Mouse (Mus musculus) limb, embryonic 14.5 days (tissue): ENCODE measurements at regions not wholly inside any gene's neighbourhood (a gene's known extent, or its start where the extent isn't known, plus 50 kb on each side); places are given as distances from the start of the nearest gene placed in this dataset.

ENCODE experiments used
- ATAC-seq: fragments of 200-750 bp; cut with Nextera tagmentation; 2 replicates; pipeline ENCODE4 v1.8.0; 2017; ENCODE audit warnings: low read depth, moderate number of reproducible peaks, moderate TSS enrichment; ENCODE audit not compliant: low FRiP score
- DNase-seq: peaks from one replicate; pipeline ENCODE4 v3.0.0-alpha.2; 2015; ENCODE audit warnings: low spot score
- H3K27ac ChIP-seq: fragments of 300-500 bp; sonication (generic); replicated peaks from 2 replicates; pipeline ENCODE4 v1.5.1; 2014; ENCODE audit warnings: low read depth, mild to moderate bottlenecking, low read length, moderate library complexity, mixed read lengths
- H3K27me3 ChIP-seq: fragments of 300-500 bp; sonication (generic); 2 replicates; pipeline ENCODE4 v1.6.1; 2014; ENCODE audit warnings: low read length, mixed read lengths; ENCODE audit not compliant: control insufficient read depth, insufficient read depth
- H3K36me3 ChIP-seq: fragments of 300-500 bp; sonication (generic); 2 replicates; pipeline ENCODE4 v1.6.1; 2014; ENCODE audit warnings: mild to moderate bottlenecking, low read length, moderate library complexity, mixed read lengths; ENCODE audit not compliant: control insufficient read depth, insufficient read depth
- H3K4me1 ChIP-seq: fragments of 300-500 bp; sonication (generic); 2 replicates; pipeline ENCODE4 v1.6.1; 2014; ENCODE audit warnings: antibody characterized with exemption, low read length, mixed read lengths; ENCODE audit not compliant: control insufficient read depth, insufficient read depth
- H3K4me2 ChIP-seq: fragments of 300-500 bp; sonication (generic); replicated peaks from 2 replicates; pipeline ENCODE4 v1.6.1; 2014; ENCODE audit warnings: low read depth, mild to moderate bottlenecking, low read length, moderate library complexity; ENCODE audit not compliant: severe bottlenecking
- H3K4me3 ChIP-seq: fragments of 300-500 bp; sonication (generic); replicated peaks from 2 replicates; pipeline ENCODE4 v1.5.1; 2014; ENCODE audit warnings: low read length
- H3K9ac ChIP-seq: fragments of 300-500 bp; sonication (generic); 2 replicates; pipeline ENCODE4 v1.6.1; 2014; ENCODE audit warnings: mild to moderate bottlenecking, low read depth, low read length, moderate library complexity; ENCODE audit not compliant: severe bottlenecking
- H3K9me3 ChIP-seq: fragments of 300-500 bp; sonication (generic); 2 replicates; pipeline ENCODE4 v1.6.1; 2016; ENCODE audit warnings: low read length; ENCODE audit not compliant: control insufficient read depth
- POLR2A ChIP-seq: fragments of 200-500 bp; IDR thresholded peaks from 2 replicates; pipeline ENCODE4 v1.8.0; 2012; ENCODE audit warnings: inconsistent platforms, mild to moderate bottlenecking, moderate library complexity, borderline replicate concordance; ENCODE audit not compliant: insufficient read depth, insufficient read length; ENCODE audit errors: extremely low read depth
- WGBS: fragments of 180-500 bp; shearing (Covaris S2); extraction: QIAGEN DNeasy Blood & Tissue Kit; methylation state at CpG from one replicate; pipeline ENCODE4 v1.1.7; 2014; 5-methylcytosine and 5-hydroxymethylcytosine counted together

GRCm38 (mm10) chr4:78565356-78565755 lies 353.6 kb upstream of the Ptprd start:
- no peak for TF ChIP-seq POLR2A
- H3K27ac ChIP-seq: no peak overlapping the region
- H3K4me1 ChIP-seq: no peaks in the 10 kb centered on the region
- no peak overlapping the region for H3K9ac ChIP-seq
- no peak overlapping the region for H3K4me3 ChIP-seq
- ATAC-seq (no peak), DNase-seq (no peak)
- H3K9me3 ChIP-seq: no peaks in the 10 kb centered on the region
- H3K27me3 ChIP-seq: no peaks in the 10 kb centered on the region
- no peaks in the 10 kb centered on the region for H3K36me3 ChIP-seq
- H3K4me2 ChIP-seq: no peak overlapping the region
- 83% methylated on average over 2 of the region's 2 CpGs for WGBS
